8 mouse cellular contexts compared by ENCODE assay signal in the genomic region with DNA sequence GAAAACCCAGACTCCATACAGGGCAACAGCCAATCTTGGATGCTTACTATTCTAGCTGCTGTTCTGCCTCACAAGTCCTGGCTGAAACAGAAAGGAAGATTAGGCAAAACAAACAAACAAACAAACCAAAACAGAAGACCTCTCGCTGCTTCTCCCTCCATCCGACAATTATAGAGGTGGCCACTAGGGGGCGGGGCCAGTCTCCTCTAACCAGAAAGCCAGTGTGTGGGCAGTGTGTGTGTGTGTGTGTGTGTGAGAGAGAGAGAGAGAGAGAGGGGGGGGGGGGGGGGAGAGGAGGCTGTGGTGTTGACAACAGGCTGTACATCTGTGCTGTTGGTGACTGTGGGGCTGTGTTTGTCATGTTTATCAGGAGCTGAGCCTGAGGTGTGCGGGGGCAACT. TPM values are rescaled to one million over a fixed set of nuclear protein-coding genes. Genes with fewer than 3 reads are reported as not detected.
DNase-seq lines count a peak whose midpoint lies in the region; ATAC-seq and TF ChIP-seq lines count a peak whose summit lies in the region.

No protein-coding gene starts in this region.

- H3K27me3 ChIP-seq in megakaryocyte, embryonic 14.5 days (replicated peaks) = peaks cover 94% of the 10 kb centered on the region
- peaks cover 99% of the 10 kb centered on the region for H3K27me3 ChIP-seq in hindbrain, embryonic 12.5 days
- peaks cover 79% of the 10 kb centered on the region for H3K27me3 ChIP-seq in limb, embryonic 14.5 days (ENCODE audit: control insufficient read depth, insufficient read depth, low read length)

- H3K9ac ChIP-seq in hindbrain, embryonic 12.5 days = no peak overlapping the region
- H3K9ac ChIP-seq in limb, embryonic 14.5 days (ENCODE audit: low read depth, low read length, severe bottlenecking) = no peak overlapping the region

- H3K4me3 ChIP-seq in megakaryocyte, embryonic 14.5 days (replicated peaks) = peak overlapping the region; percentile 3
- H3K4me3 ChIP-seq in hindbrain, embryonic 12.5 days = no peak overlapping the region
- H3K4me3 ChIP-seq in limb, embryonic 14.5 days (replicated peaks; ENCODE audit: low read length) = no peak overlapping the region

- H3K27ac ChIP-seq in hindbrain, embryonic 12.5 days = no peak overlapping the region
- no peak overlapping the region for H3K27ac ChIP-seq in limb, embryonic 14.5 days (replicated peaks; ENCODE audit: low read depth, low read length)

- H3K4me2 ChIP-seq in hindbrain, embryonic 12.5 days (replicated peaks) = no peak overlapping the region
- no peak overlapping the region for H3K4me2 ChIP-seq in limb, embryonic 14.5 days (replicated peaks; ENCODE audit: low read depth, low read length, severe bottlenecking)

- no peaks in the 10 kb centered on the region for H3K9me3 ChIP-seq in megakaryocyte, embryonic 14.5 days
- no peaks in the 10 kb centered on the region for H3K9me3 ChIP-seq in hindbrain, embryonic 12.5 days (replicated peaks)
- no peaks in the 10 kb centered on the region for H3K9me3 ChIP-seq in limb, embryonic 14.5 days (ENCODE audit: control insufficient read depth, low read length)

- ATAC-seq in megakaryocyte, adult 5-6 weeks (ENCODE audit: poor library complexity, severe bottlenecking) = no peak
- peak; percentile 44 for ATAC-seq in hindbrain, embryonic 12.5 days (ENCODE audit: low FRiP score)
- ATAC-seq in limb, embryonic 14.5 days (ENCODE audit: low FRiP score, low read depth) = no peak
- no peak for ATAC-seq in inflammation-experienced regulatory T-cells, adult 6 months

- no peak for TF ChIP-seq POLR2A in limb, embryonic 14.5 days (IDR thresholded peaks at IDR 0.05; ENCODE audit: borderline replicate concordance, extremely low read depth, insufficient read depth, insufficient read length)

- DNase-seq in T-cell, adult 2 months (ENCODE audit: low spot score) = peak; percentile 20
- peak; percentile 87 to 91 for DNase-seq in cerebellum, postnatal 10 days
- DNase-seq in limb, embryonic 14.5 days (ENCODE audit: low spot score) = peak; percentile 57
- peak; percentile 86 for DNase-seq in retina, postnatal 1 day

- peaks cover 14% of the 10 kb centered on the region for H3K4me1 ChIP-seq in megakaryocyte, embryonic 14.5 days
- peaks cover 40% of the 10 kb centered on the region for H3K4me1 ChIP-seq in hindbrain, embryonic 12.5 days
- H3K4me1 ChIP-seq in limb, embryonic 14.5 days (ENCODE audit: control insufficient read depth, insufficient read depth, low read length) = no peaks in the 10 kb centered on the region

- 22% methylated on average over 4 of the region's 4 CpGs for WGBS in hindbrain, embryonic 12.5 days
- WGBS in limb, embryonic 14.5 days = 20% methylated on average over 4 of the region's 4 CpGs

- H3K36me3 ChIP-seq in megakaryocyte, embryonic 14.5 days (replicated peaks; ENCODE audit: low read length) = no peaks in the 10 kb centered on the region
- no peaks in the 10 kb centered on the region for H3K36me3 ChIP-seq in hindbrain, embryonic 12.5 days
- no peaks in the 10 kb centered on the region for H3K36me3 ChIP-seq in limb, embryonic 14.5 days (ENCODE audit: control insufficient read depth, insufficient read depth, low read length)

RNA-seq across cellular contexts. Expression of gene Cryba2, which starts 2.0 kb away (rescaled TPM):
- polyA plus RNA-seq in megakaryocyte, embryonic 14.5 days (2012; ENCODE audit: insufficient read depth, low replicate concordance) = not detected in 2 replicates
- not detected in 2 replicates for total RNA-seq in megakaryocyte, adult 5-6 weeks (2015)
- not detected in 2 replicates for total RNA-seq in megakaryocyte, adult 5-6 weeks (2017)
- 1.6 and 2.8 TPM in 2 replicates for polyA plus RNA-seq in hindbrain, embryonic 12.5 days (2016; fragmentation: Nextera tagmentation; extraction: Ambion mirVana)
- not detected in 2 replicates for polyA plus RNA-seq in limb, embryonic 14.5 days (2012; rRNA removed)
- polyA plus RNA-seq in limb, embryonic 14.5 days (2014; fragmentation: Nextera tagmentation; extraction: Ambion mirVana) = not detected in 2 replicates
- not detected for polyA plus RNA-seq in inflammation-experienced regulatory T-cells, adult 6 months (2017; shearing (Covaris generic))

RNA-seq across cellular contexts. Expression of gene Fev, which starts 9.7 kb away (rescaled TPM):
- not detected in 2 replicates for polyA plus RNA-seq in megakaryocyte, embryonic 14.5 days (2012; ENCODE audit: insufficient read depth, low replicate concordance)
- not detected in 2 replicates for total RNA-seq in megakaryocyte, adult 5-6 weeks (2015)
- not detected in 2 replicates for total RNA-seq in megakaryocyte, adult 5-6 weeks (2017)
- polyA plus RNA-seq in hindbrain, embryonic 12.5 days (2016; fragmentation: Nextera tagmentation; extraction: Ambion mirVana) = 7.0 and 7.6 TPM in 2 replicates
- polyA plus RNA-seq in limb, embryonic 14.5 days (2012; rRNA removed) = 0.05 TPM in 1 of 2 replicates, not detected in the other
- 0.14 TPM in 1 of 2 replicates, not detected in the other for polyA plus RNA-seq in limb, embryonic 14.5 days (2014; fragmentation: Nextera tagmentation; extraction: Ambion mirVana)
- polyA plus RNA-seq in inflammation-experienced regulatory T-cells, adult 6 months (2017; shearing (Covaris generic)) = not detected

RNA-seq across cellular contexts. Expression of gene Cdk5r2, which starts 40.2 kb away (rescaled TPM):
- not detected in 2 replicates for polyA plus RNA-seq in megakaryocyte, embryonic 14.5 days (2012; ENCODE audit: insufficient read depth, low replicate concordance)
- total RNA-seq in megakaryocyte, adult 5-6 weeks (2015) = not detected in 2 replicates
- not detected in 2 replicates for total RNA-seq in megakaryocyte, adult 5-6 weeks (2017)
- 6.9 and 7.5 TPM in 2 replicates for polyA plus RNA-seq in hindbrain, embryonic 12.5 days (2016; fragmentation: Nextera tagmentation; extraction: Ambion mirVana)
- 0.49 and 0.63 TPM in 2 replicates for polyA plus RNA-seq in limb, embryonic 14.5 days (2012; rRNA removed)
- polyA plus RNA-seq in limb, embryonic 14.5 days (2014; fragmentation: Nextera tagmentation; extraction: Ambion mirVana) = 0.07 and 0.10 TPM in 2 replicates
- not detected for polyA plus RNA-seq in inflammation-experienced regulatory T-cells, adult 6 months (2017; shearing (Covaris generic))

RNA-seq across cellular contexts. Expression of gene Cfap65, which starts 40.4 kb away (rescaled TPM):
- polyA plus RNA-seq in megakaryocyte, embryonic 14.5 days (2012; ENCODE audit: insufficient read depth, low replicate concordance) = 0.02 TPM in 1 of 2 replicates, not detected in the other
- not detected in 2 replicates for total RNA-seq in megakaryocyte, adult 5-6 weeks (2015)
- not detected in 2 replicates for total RNA-seq in megakaryocyte, adult 5-6 weeks (2017)
- polyA plus RNA-seq in hindbrain, embryonic 12.5 days (2016; fragmentation: Nextera tagmentation; extraction: Ambion mirVana) = 0.85 and 1.9 TPM in 2 replicates
- 0.01 TPM in 1 of 2 replicates, not detected in the other for polyA plus RNA-seq in limb, embryonic 14.5 days (2012; rRNA removed)
- polyA plus RNA-seq in limb, embryonic 14.5 days (2014; fragmentation: Nextera tagmentation; extraction: Ambion mirVana) = not detected in 2 replicates
- not detected for polyA plus RNA-seq in inflammation-experienced regulatory T-cells, adult 6 months (2017; shearing (Covaris generic))

RNA-seq across cellular contexts. Expression of gene Ihh, which starts 56.5 kb away (rescaled TPM):
- polyA plus RNA-seq in megakaryocyte, embryonic 14.5 days (2012; ENCODE audit: insufficient read depth, low replicate concordance) = 0.10 TPM in 1 of 2 replicates, not detected in the other
- total RNA-seq in megakaryocyte, adult 5-6 weeks (2015) = 0.11 TPM in 1 of 2 replicates, not detected in the other
- total RNA-seq in megakaryocyte, adult 5-6 weeks (2017) = not detected in 2 replicates
- polyA plus RNA-seq in hindbrain, embryonic 12.5 days (2016; fragmentation: Nextera tagmentation; extraction: Ambion mirVana) = 0.14 and 0.83 TPM in 2 replicates
- 30.6 and 41.2 TPM in 2 replicates for polyA plus RNA-seq in limb, embryonic 14.5 days (2012; rRNA removed)
- polyA plus RNA-seq in limb, embryonic 14.5 days (2014; fragmentation: Nextera tagmentation; extraction: Ambion mirVana) = 6.0 and 7.3 TPM in 2 replicates
- not detected for polyA plus RNA-seq in inflammation-experienced regulatory T-cells, adult 6 months (2017; shearing (Covaris generic))

Comparison
In these comparisons a context has a peak if more than half of its experiments do, and no peak if none do; other contexts are left out.
1. DNase-seq: peak in every context shown above with its lines; median percentile 89 in cerebellum, postnatal 10 days; 86 in retina, postnatal 1 day; 57 in limb, embryonic 14.5 days; 20 in T-cell, adult 2 months.